Mouse (Mus musculus): Measurements from ENCODE around the gene Spaca4.

DNA sequence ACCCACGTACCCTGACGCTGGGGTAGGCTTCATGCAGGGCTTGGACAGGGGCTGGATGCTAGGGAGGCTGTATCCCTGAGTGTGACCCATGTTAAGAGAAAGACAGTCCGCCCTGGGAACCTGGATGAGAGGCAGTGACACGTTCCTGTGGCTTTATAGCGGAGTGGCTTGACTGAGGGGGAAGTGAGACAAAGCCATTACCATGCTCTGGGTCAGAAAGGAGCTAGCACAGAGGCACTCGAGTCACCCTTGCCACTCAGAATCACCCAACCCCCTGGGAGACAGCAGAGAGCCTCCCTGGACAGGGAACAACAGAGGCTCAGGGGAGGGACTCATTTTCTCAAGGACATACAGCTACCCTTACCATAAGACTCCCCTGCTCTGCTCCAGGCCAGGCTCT, 36.5 kb downstream of the Spaca4 start:
- TF ChIP-seq CTCF (IDR thresholded peaks at IDR 0.05; ENCODE audit: borderline replicate concordance, control insufficient read depth, extremely low read depth, insufficient read depth, low read length, poor library complexity) (no peak), POLR2A (IDR thresholded peaks at IDR 0.05; ENCODE audit: control insufficient read depth, extremely low read depth, insufficient read depth, low read length, poor library complexity) (no peak)

Data from thymus, adult 2 months (tissue).